Mouse (Mus musculus) heart, adult 2 months (tissue): ENCODE data around the gene Rbm3.

ENCODE experiments used
- CTCF ChIP-seq: fragments of 200-600 bp; IDR thresholded peaks from 2 replicates; pipeline ENCODE4 v1.8.1; 2022; ENCODE audit warnings: antibody characterized with exemption, mild to moderate bottlenecking, moderate library complexity
- EP300 ChIP-seq: fragments of 200-500 bp; IDR thresholded peaks from 2 replicates; pipeline ENCODE4 v1.6.1; 2011; ENCODE audit warnings: low read depth, low read length, control low read depth; ENCODE audit not compliant: insufficient read depth
- POLR2A ChIP-seq: fragments of 200-500 bp; IDR thresholded peaks from 2 replicates; pipeline ENCODE4 v1.6.1; 2011; ENCODE audit warnings: mild to moderate bottlenecking, low read depth, low read length, control low read depth; ENCODE audit not compliant: insufficient read depth

DNA sequence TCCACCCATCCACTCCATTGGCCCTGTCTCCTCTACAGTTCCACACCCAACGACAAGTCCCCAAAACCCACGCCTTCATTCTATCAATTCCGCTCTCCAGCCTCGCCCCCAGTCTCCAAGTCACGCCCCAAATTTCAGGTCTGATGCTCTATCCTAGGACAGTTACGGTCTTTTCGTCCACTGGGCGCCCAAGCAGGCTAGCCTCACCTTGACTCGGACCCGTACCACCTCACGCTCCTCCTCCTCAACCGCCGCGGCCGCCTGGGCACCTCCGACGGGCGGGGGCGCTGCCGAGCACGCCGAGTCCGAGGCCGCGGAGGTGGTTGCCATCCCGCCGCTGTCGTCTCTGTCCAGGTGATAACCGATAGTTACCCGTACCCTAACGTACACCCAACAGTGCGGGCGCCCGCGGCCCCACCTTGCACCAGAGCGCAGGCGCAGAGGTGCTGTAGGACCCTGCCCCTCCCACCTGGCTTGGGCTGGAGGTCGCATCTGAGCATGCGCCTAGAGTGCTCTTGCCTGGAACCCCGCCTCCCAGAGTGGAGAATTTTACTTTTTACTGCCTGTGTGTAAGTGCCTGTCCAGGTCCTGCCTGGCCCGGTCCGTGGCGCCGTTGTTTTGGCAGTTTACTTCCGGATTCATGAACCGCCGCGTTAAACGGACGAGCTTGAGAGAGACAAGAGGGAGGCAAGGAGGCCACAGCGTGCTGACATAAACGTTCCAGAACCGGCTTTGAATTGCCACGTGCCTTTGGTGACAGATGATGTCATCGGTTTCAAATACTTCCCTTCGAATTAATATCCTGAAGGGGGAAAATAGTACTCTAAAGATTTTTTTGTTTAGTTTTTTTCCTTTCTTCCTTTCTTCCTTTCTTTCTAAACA is 30.1 kb upstream of the Rbm3 start, which contains the start of gene Tbc1d25:
- TF ChIP-seq POLR2A (peak; percentile 59), CTCF (peak; percentile 60), EP300 (no peak)
